Mouse (Mus musculus) intestine, postnatal 0 days (tissue): ENCODE data around the gene Mfsd4b3. TPM values are rescaled to one million over a fixed set of nuclear protein-coding genes. Genes with fewer than 3 reads are reported as not detected.
"Not testable (repeated sequence)": the region's sequence is repeated elsewhere in the genome, so short reads cannot be mapped to it uniquely, and the experiment has no call there.

Experiments
- ATAC-seq: fragments of 200-750 bp; cut with Nextera tagmentation; 2 replicates; pipeline ENCODE4 v1.8.0; 2017; ENCODE audit warnings: mild to moderate bottlenecking, moderate TSS enrichment, moderate library complexity
- H3K27ac ChIP-seq: fragments of 300-500 bp; sonication (generic); 2 replicates; pipeline ENCODE4 v1.5.1; 2014; ENCODE audit warnings: mild to moderate bottlenecking, low read depth, low read length, moderate library complexity
- H3K27me3 ChIP-seq: fragments of 300-500 bp; sonication (generic); replicated peaks from 2 replicates; pipeline ENCODE4 v1.6.1; 2014; ENCODE audit warnings: low read length, mixed read lengths; ENCODE audit not compliant: control insufficient read depth, insufficient read depth
- H3K36me3 ChIP-seq: fragments of 300-500 bp; sonication (generic); 2 replicates; pipeline ENCODE4 v1.6.1; 2014; ENCODE audit warnings: mild to moderate bottlenecking, moderate library complexity; ENCODE audit not compliant: control insufficient read depth, insufficient read depth
- H3K4me1 ChIP-seq: fragments of 300-500 bp; sonication (generic); replicated peaks from 2 replicates; pipeline ENCODE4 v1.6.1; 2014; ENCODE audit warnings: antibody characterized with exemption, low read length, mixed read lengths; ENCODE audit not compliant: control insufficient read depth, insufficient read depth
- H3K4me2 ChIP-seq: fragments of 300-500 bp; sonication (generic); replicated peaks from 2 replicates; pipeline ENCODE4 v1.6.1; 2014; ENCODE audit warnings: low read depth, mild to moderate bottlenecking, moderate library complexity
- H3K4me3 ChIP-seq: fragments of 300-500 bp; sonication (generic); 2 replicates; pipeline ENCODE4 v1.5.1; 2014; ENCODE audit warnings: low read depth, low read length
- H3K9ac ChIP-seq: fragments of 300-500 bp; sonication (generic); 2 replicates; pipeline ENCODE4 v1.6.1; 2014; ENCODE audit warnings: mild to moderate bottlenecking, low read depth, low read length
- H3K9me3 ChIP-seq: fragments of 300-500 bp; sonication (generic); 2 replicates; pipeline ENCODE4 v1.6.1; 2016; ENCODE audit warnings: mixed run types; ENCODE audit not compliant: control insufficient read depth
- CTCF ChIP-seq: sonication (generic); IDR thresholded peaks from 2 replicates; pipeline ENCODE4 v1.5.1; 2016; ENCODE audit warnings: low read depth, mild to moderate bottlenecking, control low read depth, antibody characterized with exemption, moderate library complexity
- WGBS: fragments of 180-500 bp; shearing (Covaris S2); extraction: QIAGEN DNeasy Blood & Tissue Kit; methylation state at CpG from one replicate; pipeline ENCODE4 v1.1.7; 2014; 5-methylcytosine and 5-hydroxymethylcytosine counted together
- polyA plus RNA-seq: library from polyadenylated mRNA; unstranded; fragments of >200 nt; fragmentation: Nextera tagmentation; extraction: Ambion mirVana; gene quantifications from 2 replicates; pipeline ENCODE4 v1.2.1, GENCODE M21; 2015

Gene Mfsd4b3
- polyA plus RNA-seq, 1 experiment from 2014 or later, result 7.8 TPM

- WGBS, result 70% methylated on average over 7 of the region's 7 CpGs
- no peak overlapping the region for H3K27ac ChIP-seq
- no peak overlapping the region for H3K9ac ChIP-seq
- ATAC-seq, result no peak
- H3K4me1 ChIP-seq, result no peaks in the 10 kb centered on the region
- no peaks in the 10 kb centered on the region for H3K9me3 ChIP-seq
- H3K4me3 ChIP-seq, result no peak overlapping the region
- no peak overlapping the region for H3K4me2 ChIP-seq
- H3K36me3 ChIP-seq, result no peaks in the 10 kb centered on the region
- no peak for TF ChIP-seq CTCF
- H3K27me3 ChIP-seq, result no peaks in the 10 kb centered on the region
Measured at GRCm38 (mm10) chr10:39936553-39936952, 23.4 kb downstream of the Mfsd4b3 start.

DNA sequence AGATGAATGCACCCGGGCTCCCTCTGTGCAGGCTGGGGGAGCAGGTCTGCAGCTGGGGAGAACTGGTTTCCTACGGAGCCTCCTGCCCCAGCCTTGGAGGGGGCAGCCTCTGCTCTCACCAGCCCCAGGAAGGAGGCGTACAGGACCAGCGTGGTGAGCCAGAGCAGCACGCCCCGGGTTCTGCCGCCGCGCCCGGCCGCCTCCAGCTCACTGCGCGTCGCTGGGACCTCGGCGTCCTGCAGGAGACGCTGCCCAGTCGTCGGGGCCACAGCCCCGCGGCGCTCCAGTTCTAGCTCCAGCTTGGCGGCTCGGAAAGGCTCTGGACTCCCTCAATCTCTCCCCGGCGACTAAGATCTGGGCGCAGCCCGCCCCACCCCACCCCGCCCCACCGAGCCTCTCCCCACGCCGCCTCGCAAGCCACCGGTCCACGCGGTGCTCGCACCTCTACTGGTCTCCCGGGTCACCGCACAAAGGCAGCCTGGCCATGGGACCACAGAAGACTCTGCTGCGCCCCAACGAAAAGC is 33.3 kb downstream of the Mfsd4b3 start, which contains the start of gene Mfsd4b2:
Gene Mfsd4b2, minus strand, starts transcription at position 308 of the 524 bp plus-strand sequence.
- no peak within 1 kb of the TSS for H3K27ac ChIP-seq

DNA sequence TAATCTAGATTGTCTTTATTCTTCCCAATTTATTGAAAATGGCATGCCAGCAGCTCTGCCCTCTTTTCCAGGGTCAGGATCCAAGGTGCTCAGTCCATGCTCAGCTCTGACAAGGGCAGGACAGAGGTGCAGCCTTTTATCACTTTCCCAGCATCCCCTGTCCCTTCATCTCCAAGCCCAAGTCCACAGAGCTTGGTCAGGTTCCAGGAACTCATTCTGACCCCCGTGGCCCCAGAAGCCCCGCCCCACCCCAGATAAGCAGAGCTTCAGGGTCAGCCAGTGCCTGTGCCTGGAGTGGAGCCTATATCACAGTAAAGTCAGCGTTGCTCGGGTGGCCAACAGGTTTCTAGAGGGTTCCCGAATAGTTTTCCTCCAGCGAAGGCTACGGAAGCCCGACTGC is 35.4 kb downstream of the Mfsd4b3 start:
- H3K27ac ChIP-seq, H3K9me3 ChIP-seq, H3K4me3 ChIP-seq, H3K36me3 ChIP-seq, H3K4me1 ChIP-seq, H3K4me2 ChIP-seq, H3K27me3 ChIP-seq, H3K9ac ChIP-seq: not testable (repeated sequence)
- 48% methylated on average over 8 of the region's 8 CpGs for WGBS
- ATAC-seq, result peak; percentile 84

More for the DNA sequence above, 33.3 kb downstream of the Mfsd4b3 start, which contains the start of gene Mfsd4b2:
- TF ChIP-seq CTCF, result peak; percentile 57
- no peaks in the 10 kb centered on the region for H3K4me1 ChIP-seq
- no peaks in the 10 kb centered on the region for H3K36me3 ChIP-seq
- peak; percentile 75 for ATAC-seq
- no peaks in the 10 kb centered on the region for H3K9me3 ChIP-seq
- WGBS, result under 1% methylated on average over 37 of the region's 41 CpGs
- H3K4me3 ChIP-seq, result peak within 1 kb of the TSS; percentile 46
- H3K4me2 ChIP-seq, result peak within 1 kb of the TSS; percentile 86
- peak within 1 kb of the TSS; percentile 61; the same call in 1 of the 2 replicates for H3K9ac ChIP-seq
- no peaks in the 10 kb centered on the region for H3K27me3 ChIP-seq

DNA sequence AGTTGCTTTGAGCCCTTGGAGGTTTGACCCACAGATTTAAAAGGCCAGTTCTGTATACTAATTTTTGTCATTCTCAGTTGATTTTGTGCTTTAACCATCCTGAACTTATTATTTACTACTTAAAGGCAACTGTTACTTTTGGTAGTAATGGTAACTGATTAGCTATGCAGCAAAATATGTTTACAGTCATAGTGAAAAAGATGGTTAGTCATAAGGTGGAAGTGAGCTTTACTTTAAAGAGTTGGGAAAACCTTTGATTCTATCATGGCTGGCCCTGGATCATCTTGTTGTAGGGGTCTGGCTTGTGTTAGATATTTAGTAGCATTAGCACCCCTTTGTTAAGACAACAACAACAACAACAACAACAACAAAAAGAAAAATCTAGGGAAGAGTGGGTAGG is 47.3 kb downstream of the Mfsd4b3 start:
- Histone ChIP-seq H3K4me2 (no peak overlapping the region), H3K27ac (no peak overlapping the region), H3K36me3 (no peaks in the 10 kb centered on the region), H3K9me3 (no peaks in the 10 kb centered on the region), H3K4me1 (no peaks in the 10 kb centered on the region), H3K27me3 (no peaks in the 10 kb centered on the region), H3K9ac (no peak overlapping the region), H3K4me3 (no peak overlapping the region)
- TF ChIP-seq CTCF, result no peak
- no peak for ATAC-seq

DNA sequence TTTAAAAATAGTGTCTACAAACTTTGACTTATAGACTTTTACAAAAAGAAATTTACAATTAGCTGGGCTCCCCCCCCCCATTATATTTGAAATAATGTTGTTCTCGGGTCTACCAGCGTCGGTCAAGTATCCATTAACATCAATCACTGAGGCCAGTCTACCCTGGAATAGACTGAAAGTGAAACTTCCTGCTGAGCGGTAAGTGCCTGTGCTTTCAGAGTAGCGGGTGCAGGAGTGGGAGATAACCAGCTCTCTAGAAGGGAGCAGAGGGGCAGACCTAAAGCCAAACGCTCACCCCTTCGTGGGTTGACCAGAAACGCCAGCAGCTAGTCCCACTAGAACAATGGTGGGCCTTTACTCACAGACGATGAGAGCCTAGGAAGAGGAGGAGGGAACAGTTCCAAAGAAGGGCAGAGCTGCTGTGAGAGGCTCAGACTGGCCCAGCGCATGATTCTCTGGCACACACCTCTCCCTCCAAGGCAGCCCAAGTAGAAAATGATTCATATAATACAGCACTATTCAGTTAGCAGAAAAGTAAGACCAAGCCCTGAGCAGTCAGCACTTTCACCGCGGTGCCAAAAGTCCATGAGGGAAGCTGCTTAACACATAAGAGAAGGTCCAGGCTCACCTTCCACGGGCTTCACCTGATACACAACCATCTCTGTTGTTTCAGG is 51.0 kb downstream of the Mfsd4b3 start:
- 36% methylated on average over 13 of the region's 13 CpGs for WGBS
- no peak for TF ChIP-seq CTCF
- Histone ChIP-seq H3K4me2 (peak overlapping the region; percentile 53), H3K9me3 (no peaks in the 10 kb centered on the region), H3K4me1 (0 out of 2 replicates have a peak, but pooled peaks cover 2% of the 10 kb centered on the region), H3K27me3 (no peaks in the 10 kb centered on the region), H3K9ac (no peak overlapping the region), H3K4me3 (peak overlapping the region; percentile 22), H3K36me3 (no peaks in the 10 kb centered on the region), H3K27ac (peak overlapping the region; percentile 73)
- ATAC-seq, result no peak

DNA sequence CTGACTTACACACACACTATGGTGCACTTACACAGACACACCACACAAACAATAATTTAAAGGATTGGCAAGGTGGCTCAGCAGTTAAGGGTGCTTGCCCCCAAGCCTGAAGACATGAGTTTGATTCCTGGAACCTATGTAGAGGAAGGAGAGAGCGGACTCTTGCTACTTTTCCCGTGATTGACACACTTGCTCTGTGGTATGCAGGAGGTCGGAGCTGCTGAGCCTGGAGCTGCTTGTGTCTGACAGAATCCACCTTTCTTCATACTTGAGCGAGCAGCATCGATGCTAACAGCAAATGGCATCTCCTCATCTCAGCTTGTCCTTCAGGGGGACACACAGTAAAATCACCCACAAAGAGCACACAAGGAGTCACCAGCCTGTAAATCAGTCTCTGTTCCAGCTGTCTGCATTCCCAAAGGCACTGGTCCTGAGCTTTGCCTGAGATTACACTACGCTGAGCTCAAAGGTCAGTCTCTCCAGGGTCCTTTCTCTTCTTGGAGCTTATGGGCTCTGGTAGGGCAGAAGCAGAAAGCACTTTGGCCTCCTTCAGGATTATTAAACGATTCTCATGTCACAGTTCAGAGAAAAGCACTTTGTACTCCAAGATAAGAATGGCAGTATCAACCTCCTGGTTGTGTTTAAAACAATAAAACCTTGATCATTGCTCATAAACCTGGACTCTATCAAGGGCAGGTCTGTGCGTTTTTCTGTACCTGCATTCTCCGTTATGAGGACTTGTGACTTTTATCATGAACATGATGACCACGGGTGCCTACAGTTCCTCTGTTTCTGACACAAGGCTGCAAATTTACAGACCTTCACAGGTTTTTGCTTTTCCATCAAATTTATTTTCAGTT is 52.9 kb downstream of the Mfsd4b3 start:
- Histone ChIP-seq H3K27ac (peak overlapping the region; percentile 88), H3K4me1 (0 out of 2 replicates have a peak, but pooled peaks cover 2% of the 10 kb centered on the region), H3K4me2 (peak overlapping the region; percentile 37), H3K9ac (no peak overlapping the region), H3K36me3 (no peaks in the 10 kb centered on the region), H3K27me3 (no peaks in the 10 kb centered on the region), H3K4me3 (no peak overlapping the region), H3K9me3 (no peaks in the 10 kb centered on the region)
- WGBS, result 46% methylated on average over 10 of the region's 10 CpGs
- ATAC-seq, result peak; percentile 97
- 0 out of 2 replicates have a peak, but pooled peaks have one; percentile 4 for TF ChIP-seq CTCF
